Mouse (Mus musculus) limb, embryonic 13.5 days (tissue): ENCODE results near the gene Jph4. TPM values are rescaled to one million over a fixed set of nuclear protein-coding genes. Genes with fewer than 3 reads are reported as not detected.

ENCODE experiments used
- ATAC-seq: fragments of 200-750 bp; cut with Nextera tagmentation; 2 replicates; pipeline ENCODE4 v1.8.0; 2017; ENCODE audit warnings: low read depth, moderate number of reproducible peaks, moderate TSS enrichment; ENCODE audit not compliant: low FRiP score
- H3K27ac ChIP-seq: fragments of 300-500 bp; sonication (generic); 2 replicates; pipeline ENCODE4 v1.5.1; 2015; ENCODE audit warnings: inconsistent platforms, mild to moderate bottlenecking, moderate library complexity
- H3K27me3 ChIP-seq: fragments of 300-500 bp; sonication (generic); 2 replicates; pipeline ENCODE4 v1.6.1; 2015; ENCODE audit warnings: mild to moderate bottlenecking, inconsistent platforms
- H3K36me3 ChIP-seq: fragments of 300-500 bp; sonication (generic); 2 replicates; pipeline ENCODE4 v1.6.1; 2015; ENCODE audit warnings: inconsistent platforms, mild to moderate bottlenecking, moderate library complexity
- H3K4me1 ChIP-seq: fragments of 300-500 bp; sonication (generic); 2 replicates; pipeline ENCODE4 v1.6.1; 2015; ENCODE audit warnings: inconsistent platforms
- H3K4me2 ChIP-seq: fragments of 300-500 bp; sonication (generic); replicated peaks from 2 replicates; pipeline ENCODE4 v1.6.1; 2015; ENCODE audit warnings: inconsistent platforms, mild to moderate bottlenecking, moderate library complexity
- H3K4me3 ChIP-seq: fragments of 300-500 bp; sonication (generic); 2 replicates; pipeline ENCODE4 v1.5.1; 2015; ENCODE audit warnings: moderate library complexity, mild to moderate bottlenecking, inconsistent platforms
- H3K9ac ChIP-seq: fragments of 300-500 bp; sonication (generic); 2 replicates; pipeline ENCODE4 v1.6.1; 2015; ENCODE audit warnings: mild to moderate bottlenecking, inconsistent platforms
- H3K9me3 ChIP-seq: fragments of 300-500 bp; sonication (generic); 2 replicates; pipeline ENCODE4 v1.6.1; 2016; ENCODE audit warnings: inconsistent platforms
- whole genome bisulfite sequencing: fragments of 180-500 bp; shearing (Covaris S2); methylation state at CpG from one replicate; pipeline ENCODE4 v1.1.7; 2015; 5-methylcytosine and 5-hydroxymethylcytosine counted together
- polyA plus RNA-seq: library from polyadenylated mRNA; unstranded; fragments of >200 nt; fragmentation: Nextera tagmentation; extraction: Ambion mirVana; gene quantifications from 2 replicates; pipeline ENCODE4 v1.2.1, GENCODE M21; 2015

Jph4 gene
- polyA plus RNA-seq, 1 experiment from 2014 or later, result 2.2 TPM

DNA sequence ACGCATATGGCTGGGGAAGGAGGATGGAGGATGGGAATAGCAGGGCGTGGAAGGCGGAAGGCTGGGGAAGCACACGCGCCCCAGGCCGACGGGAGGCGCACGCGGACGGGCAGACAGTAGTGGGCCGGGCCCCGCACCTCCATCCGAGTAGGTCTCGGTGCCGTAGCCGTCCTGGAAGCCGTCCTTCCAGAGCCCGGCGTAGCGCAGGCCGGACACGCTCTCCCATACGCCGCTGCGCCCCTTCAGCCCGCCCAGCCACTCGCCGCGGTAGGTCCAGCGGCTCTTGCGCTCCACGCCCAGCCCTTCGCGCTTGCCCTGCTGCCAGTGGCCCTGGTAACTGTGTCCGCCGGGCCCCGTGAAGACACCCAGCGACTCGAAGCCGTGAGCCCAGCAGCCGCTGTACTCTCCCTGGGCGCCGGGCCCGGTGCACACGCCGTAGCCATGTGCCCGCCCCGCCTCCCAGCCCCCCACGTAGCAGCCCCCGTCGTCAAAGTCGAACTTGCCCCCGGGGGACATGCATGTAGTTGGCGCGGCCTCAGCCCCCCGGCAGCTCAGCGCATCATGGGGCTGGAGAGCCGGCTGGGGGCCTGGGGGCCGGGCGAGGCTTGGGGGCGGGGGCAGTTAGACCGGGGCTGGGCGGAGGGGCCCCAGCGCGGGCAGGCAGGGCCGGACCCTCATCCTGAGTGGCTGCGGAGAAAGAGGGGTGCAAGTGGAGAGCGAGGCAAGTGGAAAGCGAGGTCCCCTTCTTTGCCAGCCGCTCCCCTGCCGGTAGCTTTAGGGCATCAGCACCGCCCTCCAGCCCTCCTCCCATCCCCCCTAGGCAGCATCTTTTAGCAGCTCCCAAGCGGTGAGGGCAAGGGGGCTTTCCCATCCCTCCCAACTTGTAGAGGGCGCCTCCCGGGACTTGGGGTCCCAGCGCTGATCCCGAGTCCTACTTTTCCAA, 1.7 kb downstream of the Jph4 start:
- peaks cover 32% of the 10 kb centered on the region for H3K4me1 ChIP-seq
- peak overlapping the region; percentile 100 for H3K4me2 ChIP-seq
- H3K27me3 ChIP-seq, result peaks cover 82% of the 10 kb centered on the region
- H3K4me3 ChIP-seq, result peak overlapping the region; percentile 68
- no peak overlapping the region for H3K27ac ChIP-seq
- under 1% methylated on average over 65 of the region's 78 CpGs for WGBS
- peak overlapping the region; percentile 73 for H3K9ac ChIP-seq
- ATAC-seq, result peak; percentile 55; the same call in 1 of the 2 replicates
- H3K9me3 ChIP-seq, result no peaks in the 10 kb centered on the region
- no peaks in the 10 kb centered on the region for H3K36me3 ChIP-seq

DNA sequence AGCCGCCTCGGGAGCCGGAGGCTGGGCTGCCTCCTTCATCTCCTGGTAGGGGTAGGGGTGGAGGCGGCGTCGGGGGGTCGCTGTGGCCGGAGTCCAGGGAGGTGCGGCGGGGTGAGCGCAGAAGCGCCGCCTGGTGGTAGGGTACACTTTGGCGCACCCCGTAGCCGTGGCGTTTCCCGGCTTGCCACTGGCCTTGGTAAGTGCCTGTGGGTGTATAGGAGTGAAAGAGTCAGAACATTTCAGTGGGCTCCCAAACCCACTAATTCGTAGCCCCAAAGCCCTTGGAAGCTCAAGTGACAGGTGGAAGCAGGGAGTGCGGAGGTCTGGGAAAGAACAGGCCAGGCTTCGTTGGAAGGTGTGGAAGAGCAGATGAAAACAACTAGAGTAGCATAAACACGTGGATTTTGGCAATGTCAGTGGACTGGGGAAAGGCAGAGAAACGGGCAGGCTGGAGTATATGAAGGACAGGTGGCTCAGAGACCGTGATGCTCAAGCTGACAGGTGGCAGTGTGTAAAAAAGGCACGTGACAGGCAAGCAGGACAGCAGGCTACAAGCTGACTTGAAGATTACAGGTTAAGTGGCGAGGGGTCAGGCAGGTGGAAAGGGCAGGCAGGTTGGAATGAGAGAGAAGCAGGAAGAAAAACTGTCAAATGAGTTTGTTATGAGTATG, 2.6 kb downstream of the Jph4 start:
- 8% methylated on average over 26 of the region's 26 CpGs for WGBS
- no peak overlapping the region for H3K27ac ChIP-seq
- H3K27me3 ChIP-seq, result peaks cover 91% of the 10 kb centered on the region
- H3K4me2 ChIP-seq, result peak overlapping the region; percentile 100
- H3K36me3 ChIP-seq, result no peaks in the 10 kb centered on the region
- no peak for ATAC-seq
- H3K4me1 ChIP-seq, result peaks cover 40% of the 10 kb centered on the region
- H3K9ac ChIP-seq, result peak overlapping the region; percentile 73
- H3K4me3 ChIP-seq, result peak overlapping the region; percentile 68
- no peaks in the 10 kb centered on the region for H3K9me3 ChIP-seq

DNA sequence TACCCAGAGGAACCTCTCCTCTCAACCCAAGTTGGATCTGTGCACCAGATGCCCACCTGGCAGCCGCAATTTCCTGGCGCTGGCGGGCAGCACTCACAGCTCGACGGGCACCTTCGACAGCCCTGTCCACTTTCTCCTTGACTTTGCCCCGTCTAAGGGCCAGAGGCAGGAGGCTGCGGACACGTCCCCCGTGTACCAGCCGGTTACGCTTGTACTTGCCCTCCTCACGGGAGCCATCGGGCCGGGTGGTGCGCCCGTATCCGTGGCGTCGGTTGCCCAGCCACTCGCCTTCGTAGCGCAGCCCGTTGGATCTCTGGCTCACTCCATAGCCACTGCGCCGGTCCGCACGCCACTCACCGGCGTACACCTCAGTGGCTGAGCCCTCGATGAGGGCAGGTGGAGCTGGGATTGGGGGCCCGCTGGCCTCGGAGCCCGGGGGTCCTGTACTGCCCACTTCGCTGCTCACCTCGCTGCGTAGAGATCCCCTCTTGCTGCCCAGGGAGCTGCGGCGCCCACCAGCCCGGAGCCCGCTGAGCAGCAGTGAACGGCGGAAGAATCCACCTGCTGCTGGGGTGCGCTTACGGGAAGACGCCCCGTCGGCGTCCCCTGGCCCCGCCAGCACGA, 3.3 kb downstream of the Jph4 start:
- H3K4me2 ChIP-seq, result peak overlapping the region; percentile 100

DNA sequence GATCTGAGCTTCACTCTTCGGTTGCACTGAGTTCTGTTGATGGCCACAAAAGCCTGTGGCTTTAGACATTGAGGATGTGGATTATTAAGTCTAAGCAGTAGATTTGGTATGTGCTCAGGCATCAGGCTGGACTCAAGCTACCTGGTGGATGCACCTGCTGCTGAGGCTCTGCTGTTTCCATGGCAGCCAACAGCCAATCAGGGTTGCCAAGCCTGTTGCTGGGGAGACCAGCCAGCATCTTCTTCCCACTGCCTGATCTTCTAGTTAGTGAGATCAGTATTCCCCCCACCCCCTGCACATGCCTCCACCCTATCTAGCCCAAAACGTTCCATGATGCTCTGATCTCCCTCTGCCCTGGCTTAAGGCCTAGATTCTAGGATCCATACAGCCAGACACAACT, 5.0 kb downstream of the Jph4 start:
- Histone ChIP-seq H3K27me3 (peaks cover 91% of the 10 kb centered on the region), H3K4me1 (peaks cover 45% of the 10 kb centered on the region), H3K4me2 (no peak overlapping the region), H3K4me3 (no peak overlapping the region), H3K27ac (no peak overlapping the region), H3K9me3 (no peaks in the 10 kb centered on the region), H3K9ac (no peak overlapping the region), H3K36me3 (no peaks in the 10 kb centered on the region)
- no peak for ATAC-seq
- WGBS, result 69% methylated on average over 2 of the region's 2 CpGs

More for the DNA sequence above, 3.3 kb downstream of the Jph4 start:
- H3K9ac ChIP-seq, result no peak overlapping the region; the same call in 1 of the 2 replicates
- H3K9me3 ChIP-seq, result no peaks in the 10 kb centered on the region
- H3K4me3 ChIP-seq, result no peak overlapping the region
- no peak for ATAC-seq
- H3K27ac ChIP-seq, result no peak overlapping the region
- no peaks in the 10 kb centered on the region for H3K36me3 ChIP-seq
- 70% methylated on average over 51 of the region's 51 CpGs for WGBS
- peaks cover 94% of the 10 kb centered on the region for H3K27me3 ChIP-seq
- peaks cover 45% of the 10 kb centered on the region for H3K4me1 ChIP-seq

DNA sequence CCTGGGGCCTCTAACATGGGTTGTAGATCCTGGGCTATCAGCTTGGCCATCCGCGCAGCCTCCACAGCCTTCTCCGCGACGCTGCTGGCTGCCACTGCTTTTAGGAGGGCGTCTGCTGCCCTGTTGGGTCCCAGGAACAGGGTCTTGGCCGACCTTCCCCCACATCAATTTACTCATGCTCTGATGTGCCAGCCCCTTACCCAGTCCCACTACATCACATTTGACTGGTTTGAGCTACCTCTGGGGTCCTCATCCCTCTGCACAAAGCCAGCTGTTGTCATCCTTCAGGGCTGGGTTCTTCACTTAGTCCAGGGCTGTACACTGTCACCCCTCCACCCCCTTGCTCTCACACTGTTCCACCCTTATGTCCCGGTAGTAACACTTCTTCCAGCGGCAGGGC, 6.7 kb downstream of the Jph4 start:
- 29% methylated on average over 9 of the region's 9 CpGs for WGBS
- Histone ChIP-seq H3K4me2 (no peak overlapping the region), H3K9me3 (no peaks in the 10 kb centered on the region), H3K36me3 (no peaks in the 10 kb centered on the region), H3K27ac (no peak overlapping the region), H3K4me3 (no peak overlapping the region), H3K27me3 (peaks cover 75% of the 10 kb centered on the region), H3K9ac (no peak overlapping the region), H3K4me1 (peaks cover 37% of the 10 kb centered on the region)
- ATAC-seq, result no peak

DNA sequence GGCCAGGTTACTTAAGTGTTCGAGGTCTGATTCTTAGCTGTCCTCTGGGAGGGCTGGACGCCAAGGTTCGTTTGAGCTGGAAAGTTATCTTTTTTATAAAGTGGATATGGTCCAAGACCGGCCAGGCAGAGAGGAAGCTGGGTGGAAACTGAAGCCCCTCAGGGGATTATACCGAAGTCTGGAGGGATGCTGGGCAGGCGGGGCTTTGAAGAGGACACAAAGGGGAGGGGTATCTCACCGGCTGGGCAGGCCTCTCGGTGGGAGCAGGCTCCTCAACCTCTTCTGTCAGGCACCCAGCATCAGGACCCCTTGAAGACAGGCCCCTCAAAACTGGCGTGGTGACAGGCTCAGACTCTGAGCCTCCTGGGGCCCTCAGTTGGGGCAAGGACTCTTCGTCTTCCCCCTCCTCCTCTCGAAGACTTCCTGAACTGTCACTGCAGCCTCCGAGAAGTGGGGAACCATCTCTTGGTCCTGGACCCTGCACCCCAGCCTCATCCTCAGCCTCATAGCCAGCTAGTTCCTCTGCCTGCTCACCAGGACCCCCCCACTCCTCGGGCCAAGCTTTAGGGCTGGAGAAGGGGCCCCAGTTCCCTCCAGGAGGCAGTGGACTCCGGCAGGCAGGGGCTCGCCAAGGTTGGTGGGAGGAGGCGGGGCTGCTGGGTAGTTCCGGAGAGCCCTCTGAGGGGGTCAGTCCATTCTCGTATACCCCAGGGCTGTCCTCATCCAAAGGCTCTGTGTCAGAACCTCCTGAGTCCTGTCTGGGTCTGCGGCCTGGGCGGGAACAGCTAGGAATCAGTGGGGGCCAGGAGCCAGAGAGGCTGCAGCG, 7.5 kb downstream of the Jph4 start:
- Histone ChIP-seq H3K9ac (0 out of 2 replicates have a peak overlapping the region, but pooled peaks have one; percentile 4), H3K4me2 (peak overlapping the region; percentile 30), H3K27ac (no peak overlapping the region), H3K36me3 (no peaks in the 10 kb centered on the region), H3K4me3 (no peak overlapping the region), H3K9me3 (no peaks in the 10 kb centered on the region), H3K4me1 (peaks cover 36% of the 10 kb centered on the region), H3K27me3 (peaks cover 67% of the 10 kb centered on the region)
- ATAC-seq, result no peak; the same call in 1 of the 2 replicates
- WGBS, result 9% methylated on average over 21 of the region's 21 CpGs

DNA sequence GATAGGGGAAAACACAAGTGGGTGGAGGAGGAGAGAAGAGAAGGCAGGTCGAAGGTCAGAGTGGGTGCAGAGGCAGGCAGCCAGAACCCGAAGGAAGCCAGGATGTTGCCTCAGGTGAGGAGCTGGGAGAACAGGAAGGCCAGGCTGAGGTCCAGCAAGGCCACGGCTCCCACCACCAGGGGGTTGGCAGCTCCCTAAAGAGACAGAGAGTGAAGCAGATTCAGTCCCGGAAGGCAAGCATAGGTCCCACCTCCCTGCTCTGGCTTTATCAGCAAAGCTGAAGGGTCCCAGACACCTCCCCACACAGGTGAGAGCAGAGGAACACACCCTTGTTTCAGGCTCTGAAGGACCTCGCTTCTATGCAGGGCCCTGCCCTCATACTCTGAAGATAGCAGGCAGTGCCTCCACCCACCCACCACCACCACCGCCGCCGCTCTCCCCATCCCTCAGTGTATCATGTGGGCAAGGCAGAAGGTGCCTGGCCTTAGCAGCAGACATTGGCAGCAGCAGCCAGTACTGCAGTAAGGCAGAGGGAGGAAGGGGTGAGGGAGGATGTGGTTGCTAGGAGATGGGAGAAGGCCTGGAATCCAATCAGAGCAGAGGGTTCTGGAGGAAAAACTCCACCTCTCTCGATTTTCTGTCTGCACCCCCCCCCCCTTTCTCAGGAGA, 8.4 kb downstream of the Jph4 start:
- 40% methylated on average over 9 of the region's 9 CpGs for WGBS
- no peaks in the 10 kb centered on the region for H3K36me3 ChIP-seq
- H3K27ac ChIP-seq, result no peak overlapping the region
- no peak overlapping the region for H3K4me3 ChIP-seq
- no peak overlapping the region for H3K9ac ChIP-seq
- peaks cover 30% of the 10 kb centered on the region for H3K4me1 ChIP-seq
- peaks cover 58% of the 10 kb centered on the region for H3K27me3 ChIP-seq
- ATAC-seq, result no peak
- H3K9me3 ChIP-seq, result no peaks in the 10 kb centered on the region
- no peak overlapping the region; the same call in 1 of the 2 replicates for H3K4me2 ChIP-seq

DNA sequence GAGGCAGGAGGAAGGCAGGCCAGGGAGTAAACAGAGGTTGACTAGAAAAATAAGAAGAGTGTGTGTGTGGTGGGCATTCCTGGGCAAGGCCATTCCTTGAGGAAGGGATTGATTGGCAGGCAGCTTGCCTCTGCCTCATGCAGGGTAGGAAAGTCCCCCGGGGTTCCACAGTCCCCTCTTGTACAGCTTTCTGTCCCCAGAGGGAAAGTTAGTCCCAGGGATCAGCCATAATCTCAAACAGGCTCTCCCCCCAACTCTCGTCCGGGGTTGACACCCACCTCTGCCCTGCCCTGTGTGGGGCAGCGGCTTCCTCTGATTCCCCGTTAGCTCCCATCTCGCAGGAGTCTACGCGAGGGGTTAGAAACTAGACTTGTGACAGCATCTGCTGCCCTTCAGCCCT, 9.7 kb downstream of the Jph4 start:
- peaks cover 9% of the 10 kb centered on the region; the same call in 1 of the 2 replicates for H3K36me3 ChIP-seq
- no peak overlapping the region for H3K4me3 ChIP-seq
- peaks cover 30% of the 10 kb centered on the region for H3K4me1 ChIP-seq
- no peak for ATAC-seq
- no peak overlapping the region for H3K27ac ChIP-seq
- WGBS, result 77% methylated on average over 8 of the region's 8 CpGs
- no peak overlapping the region for H3K9ac ChIP-seq
- H3K4me2 ChIP-seq, result 0 out of 2 replicates have a peak overlapping the region, but pooled peaks have one; percentile 89
- H3K27me3 ChIP-seq, result peaks cover 45% of the 10 kb centered on the region
- H3K9me3 ChIP-seq, result no peaks in the 10 kb centered on the region

DNA sequence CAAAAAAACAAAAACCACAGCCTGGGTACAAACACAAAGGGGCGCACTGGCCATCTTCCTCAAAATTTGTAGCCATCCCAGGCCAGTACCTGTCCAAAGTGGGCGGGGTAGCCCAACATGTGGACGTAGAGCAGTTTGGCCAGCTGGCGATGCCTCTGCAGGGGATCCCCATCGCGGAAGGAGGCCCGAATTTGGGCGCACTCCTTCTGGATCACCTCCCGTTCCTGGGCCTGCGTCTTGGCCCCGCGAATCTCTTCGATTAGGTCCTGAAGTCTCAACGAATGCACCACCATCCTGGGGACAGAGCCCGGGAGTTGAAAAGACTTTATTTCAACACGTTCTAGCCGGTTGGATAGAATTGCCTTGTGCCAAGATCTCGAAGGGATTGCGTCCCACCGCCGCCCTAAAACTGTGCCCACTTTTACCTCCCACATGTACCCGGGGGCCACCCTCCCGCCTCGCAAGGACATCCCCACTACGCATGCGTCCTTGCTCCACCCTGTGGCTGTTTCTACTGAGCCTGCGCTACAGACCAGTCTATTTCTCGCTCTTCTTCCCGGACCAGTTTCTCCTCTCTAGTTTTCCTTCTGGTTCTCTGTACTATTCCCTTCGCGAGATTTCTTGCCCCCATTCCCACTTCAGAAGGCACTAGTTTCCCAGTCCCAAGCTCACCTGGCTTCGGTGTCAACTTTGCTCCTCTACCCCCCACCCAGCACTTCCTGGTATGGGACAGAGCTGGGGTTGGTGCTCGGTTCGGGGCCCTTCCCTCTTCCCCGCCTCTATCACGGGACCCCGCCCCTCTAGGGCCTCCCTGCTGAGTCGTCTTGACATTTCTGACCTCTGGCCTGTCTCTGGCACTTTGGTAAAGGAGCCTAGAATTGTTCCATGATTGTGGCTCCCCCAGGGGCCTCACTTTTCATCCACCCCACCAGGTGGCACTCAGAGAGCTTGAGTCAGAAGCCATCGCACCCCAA, 10.6 kb downstream of the Jph4 start, which contains the start of gene Ap1g2:
Ap1g2 (minus strand) TSS at position 758 of the 974 bp plus-strand sequence.
- ATAC-seq, result peak; percentile 64
- Histone ChIP-seq H3K4me2 (peak within 1 kb of the TSS; percentile 89), H3K9ac (peak within 1 kb of the TSS; percentile 77), H3K27me3 (peaks cover 37% of the 10 kb centered on the region), H3K9me3 (no peaks in the 10 kb centered on the region), H3K4me3 (peak within 1 kb of the TSS; percentile 49), H3K4me1 (peaks cover 30% of the 10 kb centered on the region), H3K36me3 (peaks cover 12% of the 10 kb centered on the region; the same call in 1 of the 2 replicates), H3K27ac (peak within 1 kb of the TSS; percentile 69)
- under 1% methylated on average over 39 of the region's 39 CpGs for WGBS

DNA sequence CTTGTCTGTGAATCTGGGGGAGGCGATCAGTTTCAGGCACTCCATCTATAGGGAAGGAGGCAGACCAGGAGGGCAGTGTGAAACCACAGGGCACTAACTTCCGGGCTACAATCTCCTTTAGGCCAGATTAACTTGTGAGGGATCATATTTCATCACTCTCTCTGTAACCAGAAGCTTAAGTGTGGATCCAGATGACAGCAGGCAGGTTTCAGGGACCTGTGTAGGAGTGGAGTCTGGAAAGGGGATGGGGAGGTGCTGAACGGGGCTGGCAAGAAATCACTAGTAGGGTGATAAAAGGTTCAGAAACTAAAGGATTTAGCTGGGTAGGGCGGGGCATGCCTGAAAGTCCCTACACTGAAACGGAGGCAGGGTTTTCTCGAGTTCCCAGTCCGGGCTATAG, 11.3 kb downstream of the Jph4 start:
- peak overlapping the region; percentile 69; the same call in 1 of the 2 replicates for H3K27ac ChIP-seq

More for the DNA sequence above, 11.3 kb downstream of the Jph4 start:
- ATAC-seq, result peak; percentile 6; the same call in 1 of the 2 replicates
- WGBS, result 2% methylated on average over 7 of the region's 7 CpGs
- Histone ChIP-seq H3K9me3 (no peaks in the 10 kb centered on the region), H3K36me3 (peaks cover 15% of the 10 kb centered on the region; the same call in 1 of the 2 replicates), H3K9ac (peak overlapping the region; percentile 77), H3K4me1 (peaks cover 30% of the 10 kb centered on the region), H3K27me3 (peaks cover 29% of the 10 kb centered on the region), H3K4me3 (peak overlapping the region; percentile 49), H3K4me2 (peak overlapping the region; percentile 89)
